Mouse (Mus musculus): ENCODE data around the gene Ube2s.
A peak's percentile ranks its signal among the peaks of the same experiment; 100 is the strongest.
"Not testable (repeated sequence)": the region's sequence is repeated elsewhere in the genome, so short reads cannot be mapped to it uniquely, and the experiment has no call there.

Gene Ube2s

GRCm38 (mm10) chr7:4820925-4821324 is 8.5 kb upstream of the Ube2s start:
- not testable (repeated sequence) for DNase-seq (ENCODE audit: low spot score)

- DNase-seq (ENCODE audit: low spot score): no peak
Measured at GRCm38 (mm10) chr7:4816559-4816958, 4.2 kb upstream of the Ube2s start.

GRCm38 (mm10) chr7:4813105-4813791 is 858 bp upstream of the Ube2s start:
- DNase-seq (ENCODE audit: low spot score): no peak

GRCm38 (mm10) chr7:4811842-4812302 is 518 bp downstream of the Ube2s start:
- DNase-seq (ENCODE audit: low spot score): no peak

GRCm38 (mm10) chr7:4811131-4811530 is 1.3 kb downstream of the Ube2s start:
- DNase-seq (ENCODE audit: low spot score): not testable (repeated sequence)

- DNase-seq (ENCODE audit: low spot score): no peak
Measured at GRCm38 (mm10) chr7:4806716-4807115, 5.7 kb downstream of the Ube2s start.

GRCm38 (mm10) chr7:4802247-4802646 is 10.1 kb downstream of the Ube2s start:
- DNase-seq (ENCODE audit: low spot score): no peak

- DNase-seq (ENCODE audit: low spot score): no peak
Measured at GRCm38 (mm10) chr7:4795767-4796433, 16.5 kb downstream of the Ube2s start.

GRCm38 (mm10) chr7:4794631-4795168 is 17.7 kb downstream of the Ube2s start:
- no peak for DNase-seq (ENCODE audit: low spot score)

- no peak for DNase-seq (ENCODE audit: low spot score)
Measured at GRCm38 (mm10) chr7:4793674-4794073, 18.7 kb downstream of the Ube2s start.

- not testable (repeated sequence) for DNase-seq (ENCODE audit: low spot score)
Measured at GRCm38 (mm10) chr7:4793248-4793647, 19.1 kb downstream of the Ube2s start.

- DNase-seq (ENCODE audit: low spot score): peak; percentile 91
Measured at GRCm38 (mm10) chr7:4792278-4793212, 19.8 kb downstream of the Ube2s start, which contains the start of gene Rpl28. TSS of gene Rpl28 (plus strand) at chr7:4792874.

GRCm38 (mm10) chr7:4789436-4789935 is 22.9 kb downstream of the Ube2s start, which contains the start of gene Tmem238:
TSS of gene Tmem238 (minus strand) at chr7:4789656.
- peak; percentile 48 for DNase-seq (ENCODE audit: low spot score)

GRCm38 (mm10) chr7:4788499-4789435 is 23.6 kb downstream of the Ube2s start:
- peak; percentile 46 for DNase-seq (ENCODE audit: low spot score)

GRCm38 (mm10) chr7:4783667-4784268 is 28.6 kb downstream of the Ube2s start:
- DNase-seq (ENCODE audit: low spot score): no peak

GRCm38 (mm10) chr7:4782759-4783158 is 29.6 kb downstream of the Ube2s start, which contains the start of the genes Il11 and Tmem190:
TSS of gene Il11 (minus strand) at chr7:4782859.
TSS of gene Tmem190 (plus strand) at chr7:4782937.
- DNase-seq (ENCODE audit: low spot score): no peak

GRCm38 (mm10) chr7:4782130-4782529 is 30.3 kb downstream of the Ube2s start:
- no peak for DNase-seq (ENCODE audit: low spot score)

GRCm38 (mm10) chr7:4779921-4780320 is 32.5 kb downstream of the Ube2s start:
- DNase-seq (ENCODE audit: low spot score): no peak

- DNase-seq (ENCODE audit: low spot score): no peak
Measured at GRCm38 (mm10) chr7:4777851-4778637, 34.3 kb downstream of the Ube2s start.
